Comparison of ENCODE assay signal across 8 mouse cellular contexts in the genomic region with DNA sequence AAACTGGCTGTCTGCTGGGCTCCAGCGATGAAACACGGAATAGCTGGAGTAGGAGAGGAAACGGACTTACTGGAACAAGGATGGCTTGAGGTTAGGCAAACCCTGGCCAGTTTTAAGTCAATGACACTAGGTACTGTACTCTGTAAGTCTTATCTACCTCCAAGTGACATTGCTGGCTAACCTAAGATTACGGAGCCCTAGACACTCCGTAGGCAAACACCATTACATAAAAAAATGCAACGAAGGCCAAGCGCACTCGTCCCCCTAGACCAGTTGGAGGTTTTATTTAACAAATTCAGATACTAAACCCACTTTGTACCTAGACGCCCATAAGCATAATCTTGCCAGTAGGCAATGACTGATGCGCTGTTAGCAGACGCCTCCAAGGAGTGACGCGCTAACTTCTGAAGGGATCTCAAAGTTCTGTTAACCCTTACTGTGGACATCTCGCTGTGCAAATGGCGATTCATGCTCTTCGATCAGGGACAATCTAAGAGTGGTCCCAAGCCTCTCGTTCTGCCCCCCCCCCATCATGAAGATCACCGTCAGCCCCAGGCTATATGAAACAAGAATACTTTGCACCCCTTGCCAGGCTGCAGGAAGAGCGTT. TPM values are rescaled to one million over a fixed set of nuclear protein-coding genes. Genes with fewer than 3 reads are reported as not detected.
DNase-seq lines count a peak whose midpoint lies in the region; ATAC-seq and TF ChIP-seq lines count a peak whose summit lies in the region.

No protein-coding gene starts in this region.

- H3K4me1 ChIP-seq in CH12.LX (ENCODE audit: control insufficient read depth in 1 of 2, insufficient read depth in 2 of 2) = peaks cover 3 to 27% of the 10 kb centered on the region in 2 experiments; a peak in 3 of 4 replicates
- peaks cover 4% of the 10 kb centered on the region for H3K4me1 ChIP-seq in midbrain, embryonic 12.5 days

- WGBS in midbrain, embryonic 12.5 days = 21% methylated on average over 19 of the region's 19 CpGs

- peak overlapping the region; percentile 82 for H3K9ac ChIP-seq in CH12.LX (ENCODE audit: insufficient read depth, low read depth)
- H3K9ac ChIP-seq in midbrain, embryonic 12.5 days (replicated peaks) = peak overlapping the region; percentile 69

- peaks cover 17 to 25% of the 10 kb centered on the region in 2 experiments for H3K36me3 ChIP-seq in CH12.LX (replicated peaks in 1 of 2; ENCODE audit: control insufficient read depth in 1 of 2, insufficient read depth in 1 of 2, low read length in 1 of 2)
- peaks cover 12% of the 10 kb centered on the region for H3K36me3 ChIP-seq in midbrain, embryonic 12.5 days

- no peak; the same call in 1 of the 2 replicates for TF ChIP-seq POLR2A in CH12.LX (IDR thresholded peaks at IDR 0.05; ENCODE audit: low read depth, low read length)

- peak overlapping the region; percentile 72 to 95 (median 95) for H3K4me3 ChIP-seq in CH12.LX (replicated peaks in 1 of 3; ENCODE audit: low read depth in 2 of 3, low read length in 2 of 3, poor library complexity in 1 of 3)
- H3K4me3 ChIP-seq in midbrain, embryonic 12.5 days = peak overlapping the region; percentile 55

- in situ Hi-C loops in CH12.LX (cut with MboI; ENCODE audit: low pct_ligation_motif_present, low pct_unique_long_range_greater_than_20kb, low sequenced_read_pairs) = no loop called here

- TF ChIP-seq RAD21 in CH12.LX (IDR thresholded peaks at IDR 0.05; ENCODE audit: low read depth, low read length) = no peak

- ATAC-seq in midbrain, embryonic 12.5 days (ENCODE audit: low FRiP score, low read depth) = peak; percentile 35

- dilution Hi-C loops in CH12.LX (cut with MboI; ENCODE audit: extremely low pct_ligation_motif_present, extremely low pct_unique_long_range_greater_than_20kb, low sequenced_read_pairs) = no loop called here

- peak; percentile 9 for DNase-seq in gastrocnemius, postnatal 10 days
- DNase-seq in gastrocnemius, postnatal 14 days = no peak
- no peak for DNase-seq in CH12.LX (ENCODE audit: extremely low read depth)
- peak; percentile 13 to 24 for DNase-seq in cerebellum, postnatal 10 days
- peak; percentile 19 to 28 for DNase-seq in heart, postnatal 10 days
- peak; percentile 15 to 34 for DNase-seq in left cerebral cortex, postnatal 36 days (ENCODE audit: low spot score in 2 of 2)
- no peak for DNase-seq in urinary bladder, postnatal 25 days (ENCODE audit: low spot score)

- no peaks in the 10 kb centered on the region for H3K27me3 ChIP-seq in CH12.LX (replicated peaks)
- H3K27me3 ChIP-seq in midbrain, embryonic 12.5 days = no peaks in the 10 kb centered on the region

- intact Hi-C loops in gastrocnemius, postnatal 14 days (cut with DNase I; ENCODE audit: low total_unique reads) = no loop called here
- intact Hi-C loops in heart, postnatal 10 days (cut with DNase I) = no loop called here
- intact Hi-C loops in left cerebral cortex, postnatal 36 days (cut with DNase I) = no loop called here

- TF ChIP-seq EP300 in CH12.LX (IDR thresholded peaks at IDR 0.05; ENCODE audit: low read length) = no peak

- H3K79me2 ChIP-seq in CH12.LX (replicated peaks; ENCODE audit: control insufficient read depth, extremely low read depth, insufficient read depth, poor library complexity, severe bottlenecking) = peaks cover 23% of the 10 kb centered on the region

- H3K27ac ChIP-seq in CH12.LX (ENCODE audit: insufficient read depth, low read depth) = peak overlapping the region; percentile 96
- peak overlapping the region; percentile 83 for H3K27ac ChIP-seq in midbrain, embryonic 12.5 days (replicated peaks)

- no peak for TF ChIP-seq CTCF in CH12.LX (conservative IDR thresholded peaks at IDR 0.05 in 1 of 2, IDR thresholded peaks at IDR 0.05 in 1 of 2; ENCODE audit: low read depth in 2 of 2, low read length in 2 of 2)

- H3K4me2 ChIP-seq in CH12.LX (ENCODE audit: insufficient read depth, low read depth, poor library complexity, severe bottlenecking) = peak overlapping the region; percentile 67; the same call in 1 of the 2 replicates
- H3K4me2 ChIP-seq in midbrain, embryonic 12.5 days (replicated peaks) = peak overlapping the region; percentile 67

- H3K9me3 ChIP-seq in CH12.LX (replicated peaks; ENCODE audit: low read length) = no peaks in the 10 kb centered on the region
- no peaks in the 10 kb centered on the region for H3K9me3 ChIP-seq in midbrain, embryonic 12.5 days

TF ChIP-seq in CH12.LX, 34 proteins besides CTCF, POLR2A, EP300 and RAD21:
- no peak for TF ChIP-seq TBP (conservative IDR thresholded peaks at IDR 0.05; ENCODE audit: low read depth, low read length)
- no peak for TF ChIP-seq MAX (IDR thresholded peaks at IDR 0.05; ENCODE audit: low read length)
- no peak for TF ChIP-seq NRF1 (IDR thresholded peaks at IDR 0.05; ENCODE audit: low read depth, low read length)
- no peak for TF ChIP-seq GABPA (IDR thresholded peaks at IDR 0.05; ENCODE audit: insufficient replicate concordance, low read depth, low read length)
- no peak for TF ChIP-seq BHLHE40 (IDR thresholded peaks at IDR 0.05; ENCODE audit: low read depth, low read length)
- TF ChIP-seq KAT2A (IDR thresholded peaks at IDR 0.05; ENCODE audit: insufficient replicate concordance, low read length) = no peak
- TF ChIP-seq MEF2A (IDR thresholded peaks at IDR 0.05; ENCODE audit: borderline replicate concordance, low read depth, low read length) = no peak
- TF ChIP-seq ZMIZ1 (IDR thresholded peaks at IDR 0.05; ENCODE audit: low read depth, low read length) = no peak
- TF ChIP-seq ZKSCAN1 (IDR thresholded peaks at IDR 0.05; ENCODE audit: borderline replicate concordance, low read depth, low read length) = no peak
- TF ChIP-seq PAX5 (IDR thresholded peaks at IDR 0.05; ENCODE audit: low read length) = no peak
- no peak for TF ChIP-seq MAZ (IDR thresholded peaks at IDR 0.05; ENCODE audit: low read depth, low read length)
- no peak for TF ChIP-seq SMC3 (IDR thresholded peaks at IDR 0.05; ENCODE audit: low read depth, low read length)
- TF ChIP-seq E2F4 (IDR thresholded peaks at IDR 0.05; ENCODE audit: insufficient replicate concordance, low read depth, low read length) = no peak

RNA-seq across cellular contexts. Expression of gene Rpl39, which starts 0.8 kb away (rescaled TPM):
- 100 to 1,000 TPM; 542 to 550 TPM for total RNA-seq in gastrocnemius, postnatal 10 days (2021)
- 100 to 1,000 TPM; 417 to 466 TPM for total RNA-seq in gastrocnemius, postnatal 14 days (2021)
- total RNA-seq in CH12.LX (2012; rRNA removed) (2,172 and 2,270 TPM in 2 replicates), CH12.LX (2014; rRNA removed) (1,227 and 1,249 TPM in 2 replicates)
- 2,129 and 2,542 TPM in 2 replicates for polyA plus RNA-seq in CH12.LX (2012; ENCODE audit: insufficient read length, low read depth)
- total RNA-seq in heart, postnatal 10 days (2021) = 100 to 1,000 TPM; 487 to 510 TPM
- total RNA-seq in left cerebral cortex, postnatal 36 days (2021) = 100 to 1,000 TPM; 236 to 243 TPM
- 412 and 427 TPM in 2 replicates for polyA plus RNA-seq in midbrain, embryonic 12.5 days (2016; fragmentation: Nextera tagmentation; extraction: Ambion mirVana)

RNA-seq across cellular contexts. Expression of gene Upf3b, which starts 25.7 kb away (rescaled TPM):
- 10 to 100 TPM in 1 of 2 experiments, 1 to 10 TPM in 1; 8.8 to 12.5 TPM for total RNA-seq in gastrocnemius, postnatal 10 days (2021)
- total RNA-seq in gastrocnemius, postnatal 14 days (2021) = 1 to 10 TPM; 8.5 to 9.4 TPM
- total RNA-seq in CH12.LX (2012; rRNA removed) (14.2 and 15.2 TPM in 2 replicates), CH12.LX (2014; rRNA removed) (13.4 and 15.7 TPM in 2 replicates)
- 49.6 and 57.7 TPM in 2 replicates for polyA plus RNA-seq in CH12.LX (2012; ENCODE audit: insufficient read length, low read depth)
- total RNA-seq in heart, postnatal 10 days (2021) = 1 to 10 TPM; 8.2 to 9.1 TPM
- 10 to 100 TPM; 12.8 to 21.5 TPM for total RNA-seq in left cerebral cortex, postnatal 36 days (2021)
- polyA plus RNA-seq in midbrain, embryonic 12.5 days (2016; fragmentation: Nextera tagmentation; extraction: Ambion mirVana) = 23.7 and 24.1 TPM in 2 replicates

RNA-seq across cellular contexts. Expression of gene Sowahd, which starts 35.8 kb away (rescaled TPM):
- total RNA-seq in gastrocnemius, postnatal 10 days (2021) = not detected
- total RNA-seq in gastrocnemius, postnatal 14 days (2021) = not detected
- total RNA-seq in CH12.LX (2012; rRNA removed) = not detected in 2 replicates
- total RNA-seq in CH12.LX (2014; rRNA removed) = not detected in 2 replicates
- polyA plus RNA-seq in CH12.LX (2012; ENCODE audit: insufficient read length, low read depth) = not detected in 2 replicates
- total RNA-seq in heart, postnatal 10 days (2021) = not detected
- total RNA-seq in left cerebral cortex, postnatal 36 days (2021) = not detected
- polyA plus RNA-seq in midbrain, embryonic 12.5 days (2016; fragmentation: Nextera tagmentation; extraction: Ambion mirVana) = not detected in 2 replicates

RNA-seq across cellular contexts. Expression of gene Nkap, which starts 42.2 kb away (rescaled TPM):
- 10 to 100 TPM in 1 of 2 experiments, 1 to 10 TPM in 1; 9.7 to 10.3 TPM for total RNA-seq in gastrocnemius, postnatal 10 days (2021)
- 1 to 10 TPM; 6.6 to 7.2 TPM for total RNA-seq in gastrocnemius, postnatal 14 days (2021)
- 10.5 and 11.6 TPM in 2 replicates for total RNA-seq in CH12.LX (2012; rRNA removed)
- 19.4 TPM in 2 replicates for total RNA-seq in CH12.LX (2014; rRNA removed)
- polyA plus RNA-seq in CH12.LX (2012; ENCODE audit: insufficient read length, low read depth) = 17.4 and 28.2 TPM in 2 replicates
- total RNA-seq in heart, postnatal 10 days (2021) = 10 to 100 TPM; 10.7 to 12.2 TPM
- total RNA-seq in left cerebral cortex, postnatal 36 days (2021) = 10 to 100 TPM; 11.3 to 14.1 TPM
- 23.9 and 28.6 TPM in 2 replicates for polyA plus RNA-seq in midbrain, embryonic 12.5 days (2016; fragmentation: Nextera tagmentation; extraction: Ambion mirVana)

Comparison
In these comparisons a context has a peak if more than half of its experiments do, and no peak if none do; other contexts are left out.
1. DNase-seq: peak in gastrocnemius, postnatal 10 days (single experiment), cerebellum, postnatal 10 days (2 of 2), heart, postnatal 10 days (2 of 2) and left cerebral cortex, postnatal 36 days (2 of 2); none in gastrocnemius, postnatal 14 days (single experiment), CH12.LX (single experiment) and urinary bladder, postnatal 25 days (single experiment).